Mouse (Mus musculus) c-Kit-negative CD71-positive TER-119-positive erythroid progenitor cells, embryonic 14.5 days (primary cell): ENCODE measurements around the gene Gtf3c2.
"Not testable (repeated sequence)": the region's sequence is repeated elsewhere in the genome, so short reads cannot be mapped to it uniquely, and the experiment has no call there.

ENCODE experiments used
- DNase-seq: peaks from one replicate; pipeline ENCODE4 v3.0.0-alpha.2; 2013; ENCODE audit warnings: low read depth, low spot score

Gtf3c2 gene

GRCm38 (mm10) chr5:31179766-31180630 is at the start of gene Gtf3c2, which contains the start of gene Gm29609:
Gtf3c2 (minus strand) TSS chr5:31180144.
Gm29609 (minus strand) TSS chr5:31179911.
- peak; percentile 90 for DNase-seq

GRCm38 (mm10) chr5:31226641-31227040 is 46.7 kb upstream of the Gtf3c2 start:
- DNase-seq, result no peak

GRCm38 (mm10) chr5:31222696-31223095 is 42.8 kb upstream of the Gtf3c2 start:
- no peak for DNase-seq

GRCm38 (mm10) chr5:31221304-31221945 is 41.5 kb upstream of the Gtf3c2 start:
- DNase-seq, result peak; percentile 60

GRCm38 (mm10) chr5:31220448-31221303 is 40.7 kb upstream of the Gtf3c2 start, which contains the start of gene Ppm1g:
Ppm1g (minus strand) TSS chr5:31220687.
- DNase-seq, result peak; percentile 94

GRCm38 (mm10) chr5:31219911-31220447 is 40.0 kb upstream of the Gtf3c2 start:
- peak; percentile 42 for DNase-seq

GRCm38 (mm10) chr5:31219474-31219873 is 39.5 kb upstream of the Gtf3c2 start:
- no peak for DNase-seq

- DNase-seq, result peak; percentile 56
Observed at GRCm38 (mm10) chr5:31219070-31219469, 39.1 kb upstream of the Gtf3c2 start.

GRCm38 (mm10) chr5:31218294-31218693 is 38.4 kb upstream of the Gtf3c2 start:
- DNase-seq, result no peak

GRCm38 (mm10) chr5:31216554-31216953 is 36.6 kb upstream of the Gtf3c2 start:
- DNase-seq, result not testable (repeated sequence)

- no peak for DNase-seq
Observed at GRCm38 (mm10) chr5:31204421-31204820, 24.5 kb upstream of the Gtf3c2 start.

GRCm38 (mm10) chr5:31203866-31204265 is 23.9 kb upstream of the Gtf3c2 start:
- DNase-seq, result no peak

- DNase-seq, result no peak
Observed at GRCm38 (mm10) chr5:31202933-31203332, 23.0 kb upstream of the Gtf3c2 start.

- peak; percentile 92 for DNase-seq
Observed at GRCm38 (mm10) chr5:31201742-31202590, 22.0 kb upstream of the Gtf3c2 start, which contains the start of gene Zfp513. Zfp513 (minus strand) TSS chr5:31202303.

- DNase-seq, result no peak
Observed at GRCm38 (mm10) chr5:31201042-31201741, 21.2 kb upstream of the Gtf3c2 start.

- DNase-seq, result no peak
Observed at GRCm38 (mm10) chr5:31200327-31200768, 20.4 kb upstream of the Gtf3c2 start.

GRCm38 (mm10) chr5:31199893-31200292 is 19.9 kb upstream of the Gtf3c2 start:
- no peak for DNase-seq

- DNase-seq, result no peak
Observed at GRCm38 (mm10) chr5:31199321-31199892, 19.5 kb upstream of the Gtf3c2 start.

- DNase-seq, result no peak
Observed at GRCm38 (mm10) chr5:31198616-31199320, 18.8 kb upstream of the Gtf3c2 start.
